Mouse (Mus musculus) embryonic facial prominence, embryonic 10.5 days (tissue): ENCODE data around the gene Zfhx2. TPM values are rescaled to one million over a fixed set of nuclear protein-coding genes. Genes with fewer than 3 reads are reported as not detected.

Experiments
- DNase-seq: peaks from one replicate; pipeline ENCODE4 v3.0.0-alpha.2; 2017; ENCODE audit warnings: low spot score
- H3K27ac ChIP-seq: fragments of 300-500 bp; sonication (generic); replicated peaks from 2 replicates; pipeline ENCODE4 v1.5.1; 2016; ENCODE audit warnings: mild to moderate bottlenecking
- H3K27me3 ChIP-seq: fragments of 300-500 bp; sonication (generic); replicated peaks from 2 replicates; pipeline ENCODE4 v1.6.1; 2016; ENCODE audit warnings: low read depth, mild to moderate bottlenecking; ENCODE audit not compliant: poor library complexity, severe bottlenecking
- H3K36me3 ChIP-seq: fragments of 300-500 bp; sonication (generic); replicated peaks from 2 replicates; pipeline ENCODE4 v1.6.1; 2016; ENCODE audit warnings: mild to moderate bottlenecking, moderate library complexity
- H3K4me1 ChIP-seq: fragments of 300-500 bp; sonication (generic); 2 replicates; pipeline ENCODE4 v1.6.1; 2016
- H3K4me3 ChIP-seq: fragments of 300-500 bp; sonication (generic); 2 replicates; pipeline ENCODE4 v1.5.1; 2016; ENCODE audit warnings: mild to moderate bottlenecking, moderate library complexity
- H3K9me3 ChIP-seq: fragments of 300-500 bp; sonication (generic); 2 replicates; pipeline ENCODE4 v1.6.1; 2016; ENCODE audit warnings: mild to moderate bottlenecking
- WGBS: fragments of 180-500 bp; shearing (Covaris S2); methylation state at CpG from one replicate; pipeline ENCODE4 v1.1.7; 2016; 5-methylcytosine and 5-hydroxymethylcytosine counted together
- polyA plus RNA-seq: library from polyadenylated mRNA; unstranded; fragments of >200 nt; fragmentation: Nextera tagmentation; extraction: Ambion mirVana; gene quantifications from 2 replicates; pipeline ENCODE4 v1.2.1, GENCODE M21; 2016

Zfhx2 gene
- polyA plus RNA-seq, 1 experiment from 2014 or later: 6.8 TPM

- no peaks in the 10 kb centered on the region for H3K9me3 ChIP-seq
- H3K4me1 ChIP-seq: peaks cover 48% of the 10 kb centered on the region
Measured at GRCm38 (mm10) chr14:55104365-55104764, 12.2 kb upstream of the Zfhx2 start.

DNA sequence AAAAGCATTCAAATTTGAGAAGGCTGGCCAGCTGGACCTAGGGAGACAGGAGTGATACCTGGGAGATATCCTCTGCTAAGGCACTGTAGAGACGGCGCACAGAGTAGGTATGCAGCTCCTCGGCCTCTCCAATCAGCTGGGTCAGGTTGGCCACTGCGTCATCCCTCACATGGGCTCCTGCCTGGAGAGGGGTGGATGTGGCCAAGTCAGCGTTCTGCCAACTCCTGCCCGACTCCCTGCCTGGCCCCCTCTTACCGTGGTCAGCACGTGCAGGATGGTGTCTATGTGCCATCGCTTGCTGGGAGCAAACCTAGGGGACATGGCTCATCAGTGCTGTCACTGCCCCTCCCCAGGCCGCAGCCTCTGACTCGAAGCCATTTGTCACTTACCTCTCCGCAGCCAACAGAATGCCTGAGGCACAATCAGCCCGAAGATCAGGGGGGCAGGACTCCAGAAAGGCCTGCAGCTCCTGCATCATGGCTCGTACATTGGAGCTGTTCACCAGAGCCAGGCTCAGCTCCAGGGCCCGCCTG, 10.2 kb upstream of the Zfhx2 start:
- Histone ChIP-seq H3K4me1 (peaks cover 34% of the 10 kb centered on the region), H3K27me3 (peaks cover 3% of the 10 kb centered on the region; the same call in 1 of the 2 replicates), H3K4me3 (no peak overlapping the region), H3K36me3 (peaks cover 42% of the 10 kb centered on the region), H3K9me3 (no peaks in the 10 kb centered on the region), H3K27ac (0 out of 2 replicates have a peak overlapping the region, but pooled peaks have one; percentile 14)
- WGBS: 81% methylated on average over 15 of the region's 15 CpGs
- DNase-seq: no peak

More at GRCm38 (mm10) chr14:55104365-55104764, 12.2 kb upstream of the Zfhx2 start:
- no peak for DNase-seq
- Histone ChIP-seq H3K27ac (no peak overlapping the region), H3K27me3 (peaks cover 24% of the 10 kb centered on the region), H3K4me3 (no peak overlapping the region), H3K36me3 (peaks cover 24% of the 10 kb centered on the region)
- 86% methylated on average over 18 of the region's 18 CpGs for WGBS

DNA sequence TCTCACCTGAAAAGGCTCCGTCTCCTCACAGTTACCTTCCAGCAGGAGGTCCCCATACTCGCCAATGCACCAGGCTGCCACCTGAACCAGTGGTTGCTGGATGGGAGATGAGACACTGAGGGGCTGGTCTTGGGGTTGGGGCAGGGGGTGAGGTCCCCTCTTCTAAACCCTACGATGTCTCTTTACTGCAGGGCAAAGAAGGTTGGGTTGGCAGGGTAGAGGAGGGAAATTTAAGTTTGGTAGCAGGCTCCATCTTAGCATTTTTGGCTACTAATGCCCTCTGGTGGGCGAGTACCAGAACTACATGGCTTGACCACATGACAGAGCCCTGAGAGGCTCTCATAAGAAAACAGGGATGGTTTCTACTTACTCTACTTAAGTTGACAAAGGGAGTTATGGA, 9.5 kb upstream of the Zfhx2 start:
- H3K36me3 ChIP-seq: peaks cover 49% of the 10 kb centered on the region
- no peak overlapping the region for H3K27ac ChIP-seq
- H3K27me3 ChIP-seq: no peaks in the 10 kb centered on the region; the same call in 1 of the 2 replicates
- 53% methylated on average over 4 of the region's 4 CpGs for WGBS
- DNase-seq: peak; percentile 60
- H3K9me3 ChIP-seq: no peaks in the 10 kb centered on the region
- H3K4me1 ChIP-seq: peaks cover 35% of the 10 kb centered on the region
- H3K4me3 ChIP-seq: no peak overlapping the region

- Histone ChIP-seq H3K27me3 (0 out of 2 replicates have a peak, but pooled peaks cover 5% of the 10 kb centered on the region), H3K36me3 (peaks cover 44% of the 10 kb centered on the region), H3K27ac (no peak overlapping the region), H3K4me1 (peaks cover 41% of the 10 kb centered on the region), H3K9me3 (no peaks in the 10 kb centered on the region), H3K4me3 (no peak overlapping the region)
- WGBS: 65% methylated on average over 4 of the region's 4 CpGs
- DNase-seq: peak; percentile 55
Measured at GRCm38 (mm10) chr14:55098067-55098466, 5.9 kb upstream of the Zfhx2 start.

- DNase-seq: no peak
- no peaks in the 10 kb centered on the region for H3K9me3 ChIP-seq
- H3K27me3 ChIP-seq: 0 out of 2 replicates have a peak, but pooled peaks cover 5% of the 10 kb centered on the region
- peak overlapping the region; percentile 16; the same call in 1 of the 2 replicates for H3K27ac ChIP-seq
- H3K36me3 ChIP-seq: peaks cover 44% of the 10 kb centered on the region
- H3K4me3 ChIP-seq: no peak overlapping the region
- 67% methylated on average over 10 of the region's 10 CpGs for WGBS
- H3K4me1 ChIP-seq: peaks cover 41% of the 10 kb centered on the region
Measured at GRCm38 (mm10) chr14:55097646-55098045, 5.5 kb upstream of the Zfhx2 start.

DNA sequence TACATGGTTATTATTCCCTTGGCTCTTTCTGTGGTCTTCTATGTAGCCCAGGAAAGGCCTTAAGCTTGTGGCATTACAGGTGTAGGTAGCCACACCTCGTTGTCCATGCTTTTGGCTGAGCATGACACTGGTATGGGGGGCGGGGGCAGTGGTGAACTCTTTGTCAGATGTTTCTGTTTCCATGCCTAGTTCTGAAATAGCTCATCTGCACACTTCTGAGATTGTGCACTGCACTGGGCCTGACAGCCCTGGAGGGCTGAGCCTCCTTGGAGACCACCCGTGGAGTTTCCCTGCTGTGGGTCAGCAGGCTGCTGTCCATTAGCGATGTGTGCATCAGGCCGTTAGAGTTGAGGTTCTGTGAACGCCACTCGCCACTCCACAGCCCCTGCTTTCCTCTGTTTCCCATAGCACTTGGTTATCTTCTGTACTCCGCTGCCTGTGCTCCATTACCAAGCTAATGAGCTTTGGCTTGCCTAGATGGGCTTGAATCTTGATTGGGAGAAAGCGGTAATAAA, 4.5 kb upstream of the Zfhx2 start:
- Histone ChIP-seq H3K27ac (peak overlapping the region; percentile 16; the same call in 1 of the 2 replicates), H3K9me3 (no peaks in the 10 kb centered on the region), H3K36me3 (peaks cover 39% of the 10 kb centered on the region), H3K4me1 (peaks cover 42% of the 10 kb centered on the region), H3K27me3 (0 out of 2 replicates have a peak, but pooled peaks cover 5% of the 10 kb centered on the region), H3K4me3 (peak overlapping the region; percentile 21; the same call in 1 of the 2 replicates)
- WGBS: 62% methylated on average over 9 of the region's 9 CpGs
- DNase-seq: no peak

DNA sequence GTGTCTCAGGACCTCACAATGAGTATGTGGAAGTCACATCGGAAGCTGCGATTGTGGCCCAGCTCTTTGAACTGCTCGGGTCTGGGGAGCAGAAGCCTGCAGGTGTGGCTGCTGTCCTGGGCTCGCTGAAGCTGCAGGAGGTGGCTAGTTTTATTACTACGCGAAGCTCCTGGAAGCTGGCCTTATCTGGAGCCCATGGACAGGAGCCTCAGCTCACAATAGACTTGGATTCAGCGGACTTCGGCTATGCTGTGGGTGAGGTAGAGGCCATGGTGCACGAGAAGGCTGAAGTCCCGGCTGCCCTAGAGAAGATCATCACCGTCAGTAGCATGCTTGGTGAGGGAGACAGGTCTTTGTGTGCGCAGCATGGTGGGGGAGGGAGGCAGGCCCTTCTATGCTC, 3.5 kb upstream of the Zfhx2 start:
- H3K4me1 ChIP-seq: peaks cover 51% of the 10 kb centered on the region

GRCm38 (mm10) chr14:55095263-55095662, 3.1 kb upstream of the Zfhx2 start:
- H3K4me1 ChIP-seq: peaks cover 55% of the 10 kb centered on the region
- no peaks in the 10 kb centered on the region for H3K9me3 ChIP-seq
- WGBS: 58% methylated on average over 9 of the region's 9 CpGs
- H3K27me3 ChIP-seq: peaks cover 13% of the 10 kb centered on the region
- H3K36me3 ChIP-seq: peaks cover 30% of the 10 kb centered on the region
- peak overlapping the region; percentile 77 for H3K4me3 ChIP-seq
- peak overlapping the region; percentile 93 for H3K27ac ChIP-seq
- no peak for DNase-seq

More for the DNA sequence above, 3.5 kb upstream of the Zfhx2 start:
- no peaks in the 10 kb centered on the region for H3K9me3 ChIP-seq
- H3K36me3 ChIP-seq: peaks cover 33% of the 10 kb centered on the region
- 74% methylated on average over 12 of the region's 12 CpGs for WGBS
- peak overlapping the region; percentile 77 for H3K4me3 ChIP-seq
- peak overlapping the region; percentile 93 for H3K27ac ChIP-seq
- no peak for DNase-seq
- peaks cover 9% of the 10 kb centered on the region for H3K27me3 ChIP-seq

- Histone ChIP-seq H3K4me1 (peaks cover 57% of the 10 kb centered on the region), H3K9me3 (no peaks in the 10 kb centered on the region), H3K27me3 (peaks cover 14% of the 10 kb centered on the region), H3K36me3 (peaks cover 28% of the 10 kb centered on the region), H3K27ac (peak within 1 kb of the TSS; percentile 93), H3K4me3 (peak within 1 kb of the TSS; percentile 77)
- 1% methylated on average over 30 of the region's 30 CpGs for WGBS
- peak; percentile 86 for DNase-seq
Measured at GRCm38 (mm10) chr14:55094704-55095231, 2.6 kb upstream of the Zfhx2 start, which contains the start of gene Thtpa. TSS of gene Thtpa (plus strand) at chr14:55094784.

- Histone ChIP-seq H3K4me1 (peaks cover 65% of the 10 kb centered on the region), H3K27ac (no peak overlapping the region), H3K36me3 (peaks cover 21% of the 10 kb centered on the region), H3K4me3 (peak overlapping the region; percentile 77; the same call in 1 of the 2 replicates), H3K27me3 (peaks cover 14% of the 10 kb centered on the region), H3K9me3 (no peaks in the 10 kb centered on the region)
- 38% methylated on average over 6 of the region's 6 CpGs for WGBS
- DNase-seq: no peak
Measured at GRCm38 (mm10) chr14:55093927-55094326, 1.8 kb upstream of the Zfhx2 start.

DNA sequence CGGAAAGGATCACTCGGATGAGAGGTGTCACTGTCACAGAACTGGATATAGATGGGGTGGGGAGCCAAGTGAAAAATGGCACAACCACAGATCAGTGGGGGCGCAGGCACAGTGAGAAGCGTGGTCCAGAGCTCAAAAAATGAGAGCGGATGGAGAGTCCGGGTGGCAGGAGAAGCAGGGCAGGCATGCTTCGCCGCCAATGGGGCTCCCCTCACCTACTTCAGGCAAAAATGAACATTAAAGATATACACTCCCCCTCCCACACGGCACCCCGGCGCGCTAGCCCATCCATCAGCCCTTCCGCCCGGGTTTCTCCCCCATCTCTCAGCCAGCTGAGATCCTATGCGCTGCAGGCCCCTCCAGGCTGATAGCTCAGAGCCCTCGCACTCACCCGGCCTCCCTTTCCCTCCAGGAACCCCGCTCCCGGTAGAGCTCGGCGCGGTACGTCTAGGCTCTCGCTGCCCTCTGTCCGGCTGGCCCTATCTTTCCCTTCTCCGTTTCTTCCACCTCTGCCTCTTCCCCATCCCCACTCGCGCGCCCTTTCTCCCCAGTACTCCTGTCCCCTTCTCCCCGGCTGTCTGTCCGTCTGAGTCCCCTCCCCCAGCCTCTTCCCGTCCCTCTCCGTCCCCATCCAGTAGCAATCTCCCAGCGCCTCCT, 787 bp downstream of the Zfhx2 start:
- DNase-seq: peak; percentile 47
- peaks cover 66% of the 10 kb centered on the region for H3K4me1 ChIP-seq
- no peaks in the 10 kb centered on the region for H3K36me3 ChIP-seq
- WGBS: 3% methylated on average over 34 of the region's 34 CpGs
- no peaks in the 10 kb centered on the region for H3K9me3 ChIP-seq
- peak overlapping the region; percentile 76 for H3K4me3 ChIP-seq
- peaks cover 14% of the 10 kb centered on the region for H3K27me3 ChIP-seq
- peak overlapping the region; percentile 90 for H3K27ac ChIP-seq

DNA sequence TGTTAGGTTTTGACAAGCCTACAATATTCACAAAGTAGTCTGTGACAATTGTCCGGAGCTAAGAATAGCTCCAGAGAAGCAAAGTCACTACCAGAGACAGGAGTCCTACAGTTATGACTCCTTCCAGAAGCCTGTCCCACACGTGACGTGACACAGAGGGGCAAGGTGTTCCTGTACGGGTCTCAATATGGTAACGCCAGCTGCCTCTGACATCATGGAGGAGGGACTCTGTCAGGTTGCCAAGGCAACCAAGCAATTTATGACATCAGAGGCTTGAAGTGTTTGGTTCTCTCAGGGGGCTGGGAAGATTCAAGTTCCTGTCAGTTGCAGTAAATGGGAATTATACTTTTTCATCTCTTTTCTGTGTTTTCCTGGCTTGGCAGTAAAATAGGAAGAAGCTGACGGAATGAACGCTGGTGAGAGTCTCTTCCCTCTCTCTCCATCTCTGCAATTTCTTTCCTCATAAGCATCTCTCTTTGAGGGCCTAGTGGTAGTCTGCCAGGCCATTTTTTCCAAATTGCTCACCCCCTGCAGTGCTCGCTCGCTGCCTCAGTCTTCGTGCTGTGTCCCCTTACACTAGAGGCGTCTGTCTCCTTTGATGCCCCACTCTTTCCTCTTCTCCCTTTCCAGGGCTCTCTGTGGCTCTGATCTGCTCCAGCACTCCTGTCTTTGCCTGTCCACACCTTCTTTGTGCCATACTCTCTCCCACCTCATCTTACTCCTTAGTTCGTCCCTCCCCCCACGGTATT, 2.8 kb downstream of the Zfhx2 start:
- no peaks in the 10 kb centered on the region; the same call in 1 of the 2 replicates for H3K36me3 ChIP-seq
- no peak overlapping the region for H3K27ac ChIP-seq
- H3K4me1 ChIP-seq: peaks cover 61% of the 10 kb centered on the region
- no peaks in the 10 kb centered on the region for H3K9me3 ChIP-seq
- DNase-seq: no peak
- H3K27me3 ChIP-seq: peaks cover 14% of the 10 kb centered on the region
- no peak overlapping the region for H3K4me3 ChIP-seq
- 64% methylated on average over 13 of the region's 13 CpGs for WGBS
